Mouse (Mus musculus): Measurements from ENCODE around the gene Prickle2. TPM values are rescaled to one million over a fixed set of nuclear protein-coding genes. Genes with fewer than 3 reads are reported as not detected.
A peak's percentile ranks its signal among the peaks of the same experiment; 100 is the strongest.

The Prickle2 gene
- polyA plus RNA-seq, 1 experiment from 2014 or later: 8.4 TPM

DNA sequence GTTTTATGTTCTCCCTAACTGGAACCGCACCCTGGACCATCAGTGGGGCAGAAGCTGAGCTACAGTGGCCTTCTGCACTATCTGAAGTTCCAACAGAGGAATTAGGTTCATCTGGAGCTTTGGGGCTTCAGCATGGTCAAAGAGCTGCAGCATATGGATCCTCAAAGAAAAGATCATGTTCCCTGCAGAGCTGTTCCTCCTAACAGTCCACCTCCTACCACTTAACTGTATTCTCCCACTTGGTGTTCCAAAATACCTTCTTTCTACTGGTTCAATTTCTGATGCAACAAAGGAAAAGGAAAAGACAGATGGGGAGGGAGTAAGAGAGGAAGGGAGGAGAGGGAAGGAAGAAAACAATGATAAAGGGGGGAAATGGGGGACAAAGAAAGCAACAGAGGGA lies 56.9 kb downstream of the Prickle2 start:
- no peak for DNase-seq (ENCODE audit: low spot score)
- Histone ChIP-seq H3K4me3 (no peak overlapping the region), H3K36me3 (no peaks in the 10 kb centered on the region), H3K27ac (peak overlapping the region; percentile 82), H3K9me3 (no peaks in the 10 kb centered on the region), H3K4me1 (replicated peaks) (peaks cover 16% of the 10 kb centered on the region), H3K27me3 (ENCODE audit: insufficient read depth, poor library complexity, severe bottlenecking) (no peaks in the 10 kb centered on the region)
- WGBS: 59% methylated on average over 1 of the region's 1 CpGs

GRCm38 (mm10) chr6:92648571-92648970 lies 57.4 kb downstream of the Prickle2 start:
- 21% methylated on average over 2 of the region's 2 CpGs for WGBS
- no peaks in the 10 kb centered on the region for H3K36me3 ChIP-seq
- H3K4me3 ChIP-seq: no peak overlapping the region
- H3K27me3 ChIP-seq (ENCODE audit: insufficient read depth, poor library complexity, severe bottlenecking): no peaks in the 10 kb centered on the region
- peak overlapping the region; percentile 82 for H3K27ac ChIP-seq
- peak; percentile 27 for DNase-seq (ENCODE audit: low spot score)
- H3K9me3 ChIP-seq: no peaks in the 10 kb centered on the region
- H3K4me1 ChIP-seq (replicated peaks): peaks cover 16% of the 10 kb centered on the region

DNA sequence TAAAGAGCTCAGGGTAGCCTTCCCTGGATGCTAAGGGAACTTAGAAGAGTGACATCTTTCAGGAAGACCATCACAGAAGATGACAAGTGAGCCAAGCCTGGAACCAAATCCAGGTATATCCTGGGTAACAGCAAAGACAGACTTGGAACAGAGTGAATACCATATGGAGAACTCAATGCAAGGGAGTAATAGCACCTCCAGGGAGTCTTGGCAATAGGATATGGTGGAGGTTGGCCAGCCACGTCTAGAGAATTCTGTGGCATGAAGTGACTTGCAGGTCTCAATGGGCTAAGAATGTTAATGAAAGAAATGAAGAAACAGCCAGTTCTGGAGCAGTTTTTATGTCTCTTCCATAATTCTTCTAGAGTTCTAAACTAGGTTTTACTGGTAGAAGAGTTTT lies 63.0 kb downstream of the Prickle2 start:
- DNase-seq (ENCODE audit: low spot score): no peak
- H3K4me1 ChIP-seq (replicated peaks): no peaks in the 10 kb centered on the region
- H3K9me3 ChIP-seq: no peaks in the 10 kb centered on the region
- 83% methylated on average over 1 of the region's 1 CpGs for WGBS
- no peak overlapping the region for H3K27ac ChIP-seq
- no peak overlapping the region for H3K4me3 ChIP-seq
- no peaks in the 10 kb centered on the region for H3K36me3 ChIP-seq
- no peaks in the 10 kb centered on the region for H3K27me3 ChIP-seq (ENCODE audit: insufficient read depth, poor library complexity, severe bottlenecking)

DNA sequence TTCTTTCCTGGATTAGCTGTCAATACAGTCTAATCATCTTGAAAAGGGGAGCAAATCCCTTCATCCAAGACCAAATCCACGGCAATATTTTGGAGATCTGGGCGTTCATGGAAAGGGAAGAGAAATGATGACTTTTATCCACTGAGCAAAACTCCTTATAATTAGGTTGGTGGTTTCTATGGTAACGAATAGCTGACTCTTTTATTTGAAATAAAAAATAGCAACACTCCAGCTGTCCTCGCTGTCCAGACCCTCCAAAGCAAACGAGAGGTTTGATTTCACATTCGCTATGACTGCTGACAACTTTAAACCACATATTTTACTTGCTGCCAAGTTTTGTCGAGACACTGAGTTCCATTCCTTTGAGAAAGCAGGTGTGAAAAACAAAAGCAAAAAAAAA lies 64.0 kb downstream of the Prickle2 start:
- H3K4me3 ChIP-seq: no peak overlapping the region
- no peak overlapping the region for H3K27ac ChIP-seq
- WGBS: 87% methylated on average over 7 of the region's 7 CpGs
- no peaks in the 10 kb centered on the region for H3K9me3 ChIP-seq
- no peaks in the 10 kb centered on the region for H3K27me3 ChIP-seq (ENCODE audit: insufficient read depth, poor library complexity, severe bottlenecking)
- no peaks in the 10 kb centered on the region for H3K4me1 ChIP-seq (replicated peaks)
- DNase-seq (ENCODE audit: low spot score): no peak
- H3K36me3 ChIP-seq: no peaks in the 10 kb centered on the region

GRCm38 (mm10) chr6:92640896-92641295 lies 65.1 kb downstream of the Prickle2 start:
- Histone ChIP-seq H3K27ac (no peak overlapping the region), H3K36me3 (no peaks in the 10 kb centered on the region), H3K4me1 (replicated peaks) (no peaks in the 10 kb centered on the region), H3K27me3 (ENCODE audit: insufficient read depth, poor library complexity, severe bottlenecking) (no peaks in the 10 kb centered on the region), H3K4me3 (no peak overlapping the region), H3K9me3 (no peaks in the 10 kb centered on the region)
- DNase-seq (ENCODE audit: low spot score): no peak
- WGBS: 90% methylated on average over 2 of the region's 2 CpGs

GRCm38 (mm10) chr6:92636431-92636830 lies 69.5 kb downstream of the Prickle2 start:
- Histone ChIP-seq H3K36me3 (no peaks in the 10 kb centered on the region), H3K27me3 (ENCODE audit: insufficient read depth, poor library complexity, severe bottlenecking) (no peaks in the 10 kb centered on the region), H3K27ac (no peak overlapping the region), H3K9me3 (no peaks in the 10 kb centered on the region), H3K4me3 (no peak overlapping the region), H3K4me1 (replicated peaks) (no peaks in the 10 kb centered on the region)
- DNase-seq (ENCODE audit: low spot score): no peak
- 84% methylated on average over 1 of the region's 1 CpGs for WGBS

GRCm38 (mm10) chr6:92634876-92635468 lies 71.0 kb downstream of the Prickle2 start:
- H3K27me3 ChIP-seq (ENCODE audit: insufficient read depth, poor library complexity, severe bottlenecking): no peaks in the 10 kb centered on the region
- no peaks in the 10 kb centered on the region for H3K4me1 ChIP-seq (replicated peaks)
- WGBS: 82% methylated on average over 6 of the region's 6 CpGs
- no peaks in the 10 kb centered on the region for H3K36me3 ChIP-seq
- H3K9me3 ChIP-seq: no peaks in the 10 kb centered on the region
- H3K4me3 ChIP-seq: no peak overlapping the region
- no peak overlapping the region for H3K27ac ChIP-seq
- no peak for DNase-seq (ENCODE audit: low spot score)

DNA sequence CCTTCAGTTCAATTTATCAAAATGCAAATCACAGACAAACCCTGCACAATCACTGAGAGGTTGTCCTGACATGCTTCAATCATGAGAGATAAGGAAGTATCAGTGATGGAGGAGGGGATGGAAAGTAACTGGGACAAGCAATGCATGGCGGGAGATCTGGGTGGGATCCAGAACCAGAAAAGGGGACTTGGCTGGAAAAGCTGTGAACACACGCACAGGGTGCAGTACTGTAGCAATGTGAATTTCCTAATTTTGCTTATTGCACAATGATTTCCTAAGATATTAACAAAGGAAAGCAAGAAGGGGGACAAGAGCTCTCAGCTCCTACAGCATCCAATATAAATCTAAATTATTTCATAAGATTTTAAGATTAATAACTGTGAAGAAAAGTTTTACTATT lies 75.0 kb downstream of the Prickle2 start:
- Histone ChIP-seq H3K27me3 (ENCODE audit: insufficient read depth, poor library complexity, severe bottlenecking) (no peaks in the 10 kb centered on the region), H3K27ac (no peak overlapping the region), H3K9me3 (no peaks in the 10 kb centered on the region), H3K4me3 (no peak overlapping the region), H3K36me3 (no peaks in the 10 kb centered on the region), H3K4me1 (replicated peaks) (peaks cover 7% of the 10 kb centered on the region; the same call in 1 of the 2 replicates)
- DNase-seq (ENCODE audit: low spot score): no peak
- WGBS: 87% methylated on average over 2 of the region's 2 CpGs

GRCm38 (mm10) chr6:92627711-92628110 lies 78.2 kb downstream of the Prickle2 start:
- Histone ChIP-seq H3K9me3 (no peaks in the 10 kb centered on the region), H3K4me3 (no peak overlapping the region), H3K27me3 (ENCODE audit: insufficient read depth, poor library complexity, severe bottlenecking) (no peaks in the 10 kb centered on the region), H3K27ac (no peak overlapping the region), H3K4me1 (replicated peaks) (peaks cover 13% of the 10 kb centered on the region; the same call in 1 of the 2 replicates), H3K36me3 (no peaks in the 10 kb centered on the region)
- no peak for DNase-seq (ENCODE audit: low spot score)
- WGBS: 92% methylated on average over 3 of the region's 3 CpGs

DNA sequence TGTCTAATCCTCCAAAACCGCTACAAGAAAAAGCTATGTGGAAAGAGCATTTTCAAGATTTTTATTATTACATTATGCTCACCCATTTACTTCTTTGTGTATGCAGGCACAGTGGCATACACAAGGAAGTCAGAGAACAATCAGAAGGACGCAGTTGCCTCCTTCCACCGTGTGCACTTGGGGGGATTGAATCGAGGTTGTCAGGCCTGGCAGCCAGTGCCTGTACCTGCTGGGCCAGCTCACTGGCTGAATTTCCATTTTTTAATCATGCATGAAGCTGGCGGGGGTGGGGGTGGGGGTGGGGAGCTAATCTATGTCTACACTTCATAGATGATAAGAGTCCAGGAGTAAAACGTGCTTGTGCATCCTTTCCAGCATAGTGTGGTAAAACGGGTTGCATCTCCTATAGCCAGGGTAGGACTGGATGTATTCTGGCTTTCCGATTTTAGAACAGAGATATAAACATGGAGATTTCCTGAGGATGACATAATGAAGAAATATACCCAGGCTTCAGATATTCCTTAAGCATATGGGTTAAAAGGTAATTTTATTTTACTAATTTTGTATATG lies 78.8 kb downstream of the Prickle2 start:
- Histone ChIP-seq H3K4me1 (replicated peaks) (peaks cover 13% of the 10 kb centered on the region; the same call in 1 of the 2 replicates), H3K36me3 (no peaks in the 10 kb centered on the region), H3K9me3 (no peaks in the 10 kb centered on the region), H3K27ac (no peak overlapping the region), H3K4me3 (no peak overlapping the region), H3K27me3 (ENCODE audit: insufficient read depth, poor library complexity, severe bottlenecking) (no peaks in the 10 kb centered on the region)
- 71% methylated on average over 8 of the region's 8 CpGs for WGBS
- no peak for DNase-seq (ENCODE audit: low spot score)

- no peaks in the 10 kb centered on the region for H3K9me3 ChIP-seq
- no peaks in the 10 kb centered on the region for H3K27me3 ChIP-seq (ENCODE audit: insufficient read depth, poor library complexity, severe bottlenecking)
- peaks cover 13% of the 10 kb centered on the region; the same call in 1 of the 2 replicates for H3K4me1 ChIP-seq (replicated peaks)
- 0 out of 2 replicates have a peak overlapping the region, but pooled peaks have one; percentile 29 for H3K27ac ChIP-seq
- DNase-seq (ENCODE audit: low spot score): no peak
- WGBS: 81% methylated on average over 1 of the region's 1 CpGs
- no peaks in the 10 kb centered on the region for H3K36me3 ChIP-seq
- H3K4me3 ChIP-seq: no peak overlapping the region
Measured at GRCm38 (mm10) chr6:92625923-92626322, 80.0 kb downstream of the Prickle2 start.

- WGBS: 77% methylated on average over 6 of the region's 6 CpGs
- Histone ChIP-seq H3K36me3 (no peaks in the 10 kb centered on the region), H3K27ac (no peak overlapping the region), H3K4me1 (replicated peaks) (peaks cover 13% of the 10 kb centered on the region; the same call in 1 of the 2 replicates), H3K9me3 (no peaks in the 10 kb centered on the region), H3K27me3 (ENCODE audit: insufficient read depth, poor library complexity, severe bottlenecking) (no peaks in the 10 kb centered on the region), H3K4me3 (no peak overlapping the region)
- DNase-seq (ENCODE audit: low spot score): no peak
Measured at GRCm38 (mm10) chr6:92624306-92624705, 81.6 kb downstream of the Prickle2 start.

DNA sequence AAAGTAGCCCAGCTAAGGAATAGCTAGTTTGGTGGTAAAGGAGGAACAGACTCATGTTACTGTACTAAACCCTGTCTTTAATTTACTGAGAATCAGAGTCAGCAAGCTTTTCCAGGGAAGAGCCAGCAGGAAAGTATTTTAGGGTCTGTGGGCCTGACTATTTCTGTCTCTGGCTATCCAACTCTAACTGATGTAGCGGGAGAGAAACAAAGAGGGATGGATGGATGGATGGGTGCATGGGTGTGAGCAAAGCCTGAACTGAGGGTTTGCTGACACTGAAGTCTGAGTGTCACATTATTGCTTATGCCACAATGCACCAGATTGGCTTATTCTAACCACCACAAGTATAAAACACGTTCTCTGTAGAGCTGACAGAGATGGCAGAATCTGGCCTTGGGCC lies 88.8 kb downstream of the Prickle2 start:
- WGBS: 81% methylated on average over 2 of the region's 2 CpGs
- no peaks in the 10 kb centered on the region for H3K9me3 ChIP-seq
- DNase-seq (ENCODE audit: low spot score): no peak
- H3K4me1 ChIP-seq (replicated peaks): 0 out of 2 replicates have a peak, but pooled peaks cover 5% of the 10 kb centered on the region
- no peak overlapping the region for H3K27ac ChIP-seq
- peaks cover 4% of the 10 kb centered on the region; the same call in 1 of the 2 replicates for H3K36me3 ChIP-seq
- no peaks in the 10 kb centered on the region for H3K27me3 ChIP-seq (ENCODE audit: insufficient read depth, poor library complexity, severe bottlenecking)
- H3K4me3 ChIP-seq: no peak overlapping the region
